Mouse (Mus musculus): Measurements from ENCODE around the gene 1700086D15Rik. TPM values are rescaled to one million over a fixed set of nuclear protein-coding genes. Genes with fewer than 3 reads are reported as not detected.

Gene 1700086D15Rik
- total and polyA plus RNA-seq, 2 experiments from 2014 or later: 0.11 to 1.2 TPM

GRCm38 (mm10) chr11:65133661-65134060 is 26.0 kb downstream of the 1700086D15Rik start:
- TF ChIP-seq EP300 (IDR thresholded peaks at IDR 0.05; ENCODE audit: low read depth): no peak
- TF ChIP-seq CTCF (IDR thresholded peaks at IDR 0.05; ENCODE audit: low read depth): no peak
- H3K4me3 ChIP-seq (ENCODE audit: low read depth, low read length): no peak overlapping the region
- H3K4me2 ChIP-seq (ENCODE audit: low read depth, low read length): no peak overlapping the region
- no peaks in the 10 kb centered on the region for H3K36me3 ChIP-seq (replicated peaks; ENCODE audit: control insufficient read depth, insufficient read depth, low read length)
- 0 out of 2 replicates have a peak, but pooled peaks cover 6% of the 10 kb centered on the region for H3K4me1 ChIP-seq (ENCODE audit: control insufficient read depth, insufficient read depth)
- DNase-seq (ENCODE audit: low spot score) (no peak), ATAC-seq (ENCODE audit: insufficient read depth, low read depth) (no peak)
- no peaks in the 10 kb centered on the region for H3K9me3 ChIP-seq (replicated peaks; ENCODE audit: control insufficient read depth, low read length)
- H3K9ac ChIP-seq (replicated peaks; ENCODE audit: low read depth, low read length): no peak overlapping the region
- no peak overlapping the region for H3K27ac ChIP-seq (ENCODE audit: low read depth)
- 69% methylated on average over 4 of the region's 4 CpGs for WGBS
- H3K27me3 ChIP-seq (ENCODE audit: control insufficient read depth, insufficient read depth, low read length): no peaks in the 10 kb centered on the region

- DNase-seq (ENCODE audit: low spot score) (no peak), ATAC-seq (ENCODE audit: insufficient read depth, low read depth) (no peak)
- 81% methylated on average over 4 of the region's 4 CpGs for WGBS
- Histone ChIP-seq H3K9me3 (replicated peaks; ENCODE audit: control insufficient read depth, low read length) (no peaks in the 10 kb centered on the region), H3K36me3 (replicated peaks; ENCODE audit: control insufficient read depth, insufficient read depth, low read length) (no peaks in the 10 kb centered on the region), H3K9ac (replicated peaks; ENCODE audit: low read depth, low read length) (no peak overlapping the region), H3K4me3 (ENCODE audit: low read depth, low read length) (no peak overlapping the region), H3K4me1 (ENCODE audit: control insufficient read depth, insufficient read depth) (peaks cover 7% of the 10 kb centered on the region; the same call in 1 of the 2 replicates), H3K27me3 (ENCODE audit: control insufficient read depth, insufficient read depth, low read length) (no peaks in the 10 kb centered on the region), H3K4me2 (ENCODE audit: low read depth, low read length) (no peak overlapping the region), H3K27ac (ENCODE audit: low read depth) (no peak overlapping the region)
- TF ChIP-seq CTCF (IDR thresholded peaks at IDR 0.05; ENCODE audit: low read depth): peak; percentile 44
- no peak for TF ChIP-seq EP300 (IDR thresholded peaks at IDR 0.05; ENCODE audit: low read depth)
These were observed 30.6 kb downstream of the 1700086D15Rik start for GRCm38 (mm10) chr11:65129110-65129509.

GRCm38 (mm10) chr11:65128666-65129065 is 31.0 kb downstream of the 1700086D15Rik start:
- peaks cover 7% of the 10 kb centered on the region; the same call in 1 of the 2 replicates for H3K4me1 ChIP-seq (ENCODE audit: control insufficient read depth, insufficient read depth)
- H3K36me3 ChIP-seq (replicated peaks; ENCODE audit: control insufficient read depth, insufficient read depth, low read length): no peaks in the 10 kb centered on the region
- H3K27me3 ChIP-seq (ENCODE audit: control insufficient read depth, insufficient read depth, low read length): no peaks in the 10 kb centered on the region
- TF ChIP-seq EP300 (IDR thresholded peaks at IDR 0.05; ENCODE audit: low read depth): no peak
- TF ChIP-seq CTCF (IDR thresholded peaks at IDR 0.05; ENCODE audit: low read depth): no peak
- no peak overlapping the region for H3K27ac ChIP-seq (ENCODE audit: low read depth)
- H3K4me2 ChIP-seq (ENCODE audit: low read depth, low read length): no peak overlapping the region
- DNase-seq (ENCODE audit: low spot score) (no peak), ATAC-seq (ENCODE audit: insufficient read depth, low read depth) (no peak)
- no peak overlapping the region for H3K4me3 ChIP-seq (ENCODE audit: low read depth, low read length)
- H3K9me3 ChIP-seq (replicated peaks; ENCODE audit: control insufficient read depth, low read length): no peaks in the 10 kb centered on the region
- H3K9ac ChIP-seq (replicated peaks; ENCODE audit: low read depth, low read length): no peak overlapping the region
- 71% methylated on average over 4 of the region's 4 CpGs for WGBS

- no peak for DNase-seq (ENCODE audit: low spot score)
- Histone ChIP-seq H3K4me3 (ENCODE audit: low read depth, low read length) (no peak overlapping the region), H3K27ac (ENCODE audit: low read depth) (no peak overlapping the region), H3K4me1 (ENCODE audit: control insufficient read depth, insufficient read depth) (peaks cover 7% of the 10 kb centered on the region; the same call in 1 of the 2 replicates), H3K27me3 (ENCODE audit: control insufficient read depth, insufficient read depth, low read length) (no peaks in the 10 kb centered on the region), H3K9ac (replicated peaks; ENCODE audit: low read depth, low read length) (no peak overlapping the region), H3K4me2 (ENCODE audit: low read depth, low read length) (no peak overlapping the region), H3K36me3 (replicated peaks; ENCODE audit: control insufficient read depth, insufficient read depth, low read length) (no peaks in the 10 kb centered on the region), H3K9me3 (replicated peaks; ENCODE audit: control insufficient read depth, low read length) (no peaks in the 10 kb centered on the region)
- WGBS: 70% methylated on average over 9 of the region's 9 CpGs
- TF ChIP-seq CTCF (IDR thresholded peaks at IDR 0.05; ENCODE audit: low read depth) (no peak), EP300 (IDR thresholded peaks at IDR 0.05; ENCODE audit: low read depth) (no peak)
- no peak for ATAC-seq (ENCODE audit: insufficient read depth, low read depth)
These were observed 33.1 kb downstream of the 1700086D15Rik start for GRCm38 (mm10) chr11:65126566-65126965.

- no peaks in the 10 kb centered on the region for H3K36me3 ChIP-seq (replicated peaks; ENCODE audit: control insufficient read depth, insufficient read depth, low read length)
- no peak overlapping the region for H3K9ac ChIP-seq (replicated peaks; ENCODE audit: low read depth, low read length)
- ATAC-seq (ENCODE audit: insufficient read depth, low read depth): peak; percentile 87
- peak; percentile 64 for DNase-seq (ENCODE audit: low spot score)
- 16% methylated on average over 8 of the region's 8 CpGs for WGBS
- H3K27ac ChIP-seq (ENCODE audit: low read depth): peak overlapping the region; percentile 69
- no peaks in the 10 kb centered on the region for H3K27me3 ChIP-seq (ENCODE audit: control insufficient read depth, insufficient read depth, low read length)
- peak; percentile 42 for TF ChIP-seq CTCF (IDR thresholded peaks at IDR 0.05; ENCODE audit: low read depth)
- 0 out of 2 replicates have a peak, but pooled peaks have one; percentile 15 for TF ChIP-seq EP300 (IDR thresholded peaks at IDR 0.05; ENCODE audit: low read depth)
- H3K4me2 ChIP-seq (ENCODE audit: low read depth, low read length): peak overlapping the region; percentile 37
- H3K4me3 ChIP-seq (ENCODE audit: low read depth, low read length): 0 out of 2 replicates have a peak overlapping the region, but pooled peaks have one; percentile 3
- H3K4me1 ChIP-seq (ENCODE audit: control insufficient read depth, insufficient read depth): peaks cover 7% of the 10 kb centered on the region; the same call in 1 of the 2 replicates
- H3K9me3 ChIP-seq (replicated peaks; ENCODE audit: control insufficient read depth, low read length): no peaks in the 10 kb centered on the region
These were observed 34.7 kb downstream of the 1700086D15Rik start for GRCm38 (mm10) chr11:65124913-65125418.

- Histone ChIP-seq H3K27ac (ENCODE audit: low read depth) (no peak overlapping the region), H3K27me3 (ENCODE audit: control insufficient read depth, insufficient read depth, low read length) (no peaks in the 10 kb centered on the region), H3K4me2 (ENCODE audit: low read depth, low read length) (no peak overlapping the region), H3K4me3 (ENCODE audit: low read depth, low read length) (no peak overlapping the region), H3K36me3 (replicated peaks; ENCODE audit: control insufficient read depth, insufficient read depth, low read length) (no peaks in the 10 kb centered on the region), H3K9ac (replicated peaks; ENCODE audit: low read depth, low read length) (no peak overlapping the region), H3K4me1 (ENCODE audit: control insufficient read depth, insufficient read depth) (peaks cover 4% of the 10 kb centered on the region; the same call in 1 of the 2 replicates), H3K9me3 (replicated peaks; ENCODE audit: control insufficient read depth, low read length) (no peaks in the 10 kb centered on the region)
- DNase-seq (ENCODE audit: low spot score): no peak
- no peak for ATAC-seq (ENCODE audit: insufficient read depth, low read depth)
- TF ChIP-seq EP300 (IDR thresholded peaks at IDR 0.05; ENCODE audit: low read depth) (no peak), CTCF (IDR thresholded peaks at IDR 0.05; ENCODE audit: low read depth) (no peak)
- WGBS: 89% methylated on average over 4 of the region's 4 CpGs
These were observed 39.4 kb downstream of the 1700086D15Rik start for GRCm38 (mm10) chr11:65120276-65120675.
